In genomic region chr10:121316361-121316760, GRCm38 (mm10) we compare ENCODE assay signal across 19 mouse cellular contexts. TPM values are rescaled to one million over a fixed set of nuclear protein-coding genes. Genes with fewer than 3 reads are reported as not detected.
DNase-seq lines count a peak whose midpoint lies in the region; ATAC-seq and TF ChIP-seq lines count a peak whose summit lies in the region.
"Had no signal": no experiment of that assay in that cellular context is flagged by ENCODE, and none has a peak within 500 bp of the region (broad histone marks: within the 10 kb centered on the region; RNA-seq: fewer than 3 reads in every experiment).

No protein-coding gene starts in this region.

- peak; percentile 20; the same call in 1 of the 2 replicates for ATAC-seq in lung, postnatal 0 days
- peak; percentile 88 for ATAC-seq in activated CD4-positive, CD25-positive, alpha-beta regulatory T cell, adult 4 months
- ATAC-seq in intestine, embryonic 16.5 days = no peak
- ATAC-seq: forebrain, postnatal 0 days; hindbrain, postnatal 0 days had no signal

- no peaks in the 10 kb centered on the region; the same call in 1 of the 2 replicates for H3K4me1 ChIP-seq in lung, postnatal 0 days (ENCODE audit: insufficient read depth, low read depth, low read length)
- no peaks in the 10 kb centered on the region for H3K4me1 ChIP-seq in kidney, adult 2 months (ENCODE audit: control insufficient read depth, insufficient read depth, low read length)
- no peaks in the 10 kb centered on the region for H3K4me1 ChIP-seq in intestine, embryonic 16.5 days (ENCODE audit: control insufficient read depth, insufficient read depth, low read length)

- TF ChIP-seq CTCF in lung, postnatal 0 days (IDR thresholded peaks at IDR 0.05) = no peak
- no peak for TF ChIP-seq CTCF in kidney, adult 2 months (conservative IDR thresholded peaks at IDR 0.05; ENCODE audit: insufficient read depth, insufficient read length, low read depth, low read length)

- H3K27ac ChIP-seq in lung, postnatal 0 days (ENCODE audit: low read length) = peak overlapping the region; percentile 8; the same call in 1 of the 2 replicates
- no peak overlapping the region for H3K27ac ChIP-seq in kidney, adult 2 months (ENCODE audit: insufficient read depth, low read depth, low read length)
- no peak overlapping the region for H3K27ac ChIP-seq in intestine, embryonic 16.5 days (ENCODE audit: low read length)
- H3K27ac ChIP-seq: limb, embryonic 15.5 days had no signal

- 65% methylated on average over 10 of the region's 10 CpGs for WGBS in lung, postnatal 0 days
- WGBS in kidney, adult 2 months = 70% methylated on average over 10 of the region's 10 CpGs
- 78% methylated on average over 10 of the region's 10 CpGs for WGBS in intestine, embryonic 16.5 days

- no peak overlapping the region for H3K4me3 ChIP-seq in lung, postnatal 0 days (ENCODE audit: low read depth, low read length)
- H3K4me3 ChIP-seq in kidney, adult 2 months (ENCODE audit: insufficient read depth, low read depth, low read length) = no peak overlapping the region
- H3K4me3 ChIP-seq in intestine, embryonic 16.5 days (ENCODE audit: low read length) = no peak overlapping the region
- H3K4me3 ChIP-seq: limb, embryonic 15.5 days; midbrain, embryonic 12.5 days had no signal

- TF ChIP-seq EP300 in lung, postnatal 0 days (IDR thresholded peaks at IDR 0.05) = peak; percentile 64; the same call in 1 of the 2 replicates

- H3K27me3 ChIP-seq in lung, postnatal 0 days (replicated peaks; ENCODE audit: insufficient read depth, low read length) = 0 out of 2 replicates have a peak, but pooled peaks cover 3% of the 10 kb centered on the region
- no peaks in the 10 kb centered on the region; the same call in 1 of the 2 replicates for H3K27me3 ChIP-seq in kidney, adult 2 months (replicated peaks; ENCODE audit: control insufficient read depth, insufficient read depth, low read length)
- peaks cover 8% of the 10 kb centered on the region; the same call in 1 of the 2 replicates for H3K27me3 ChIP-seq in intestine, embryonic 16.5 days (replicated peaks; ENCODE audit: control insufficient read depth, insufficient read depth, low read length)

- peak; percentile 78 for DNase-seq in heart, adult 11 months
- DNase-seq in heart, postnatal 25 days (ENCODE audit: low spot score) = no peak
- peak; percentile 62 for DNase-seq in lung, postnatal 0 days (ENCODE audit: low spot score)
- DNase-seq in lung, adult 18-20 months = no peak
- DNase-seq in naive thymus-derived CD4-positive, alpha-beta T cell, adult 2 months (ENCODE audit: low read depth) = peak; percentile 91
- no peak for DNase-seq in kidney, adult 2 months
- DNase-seq: adrenal gland, postnatal 10 days; cerebellum, adult 8-10 months; forebrain, postnatal 0 days; gastrocnemius, postnatal 10 days; heart, postnatal 4 days; lung, postnatal 10 days had no signal

- no peaks in the 10 kb centered on the region for H3K36me3 ChIP-seq in lung, postnatal 0 days (ENCODE audit: insufficient read depth, low read length)
- no peaks in the 10 kb centered on the region for H3K36me3 ChIP-seq in kidney, adult 2 months (ENCODE audit: control insufficient read depth, insufficient read depth, low read length)
- H3K36me3 ChIP-seq in intestine, embryonic 16.5 days (ENCODE audit: control insufficient read depth, insufficient read depth, low read length) = no peaks in the 10 kb centered on the region
- H3K36me3 ChIP-seq: embryonic facial prominence, embryonic 13.5 days; limb, embryonic 15.5 days; midbrain, embryonic 12.5 days had no signal

- no peaks in the 10 kb centered on the region for H3K9me3 ChIP-seq in lung, postnatal 0 days (ENCODE audit: low read length)
- no peaks in the 10 kb centered on the region for H3K9me3 ChIP-seq in intestine, embryonic 16.5 days (ENCODE audit: control insufficient read depth, low read length)
- H3K9me3 ChIP-seq: embryonic facial prominence, embryonic 13.5 days; limb, embryonic 15.5 days had no signal

- intact Hi-C loops in heart, postnatal 25 days (cut with DNase I) = no loop called here

- H3K4me2 ChIP-seq in lung, postnatal 0 days (replicated peaks; ENCODE audit: low read depth, low read length) = no peak overlapping the region
- H3K4me2 ChIP-seq in intestine, embryonic 16.5 days (ENCODE audit: low read depth, low read length) = no peak overlapping the region
- H3K4me2 ChIP-seq: limb, embryonic 15.5 days had no signal

- TF ChIP-seq POLR2A in kidney, adult 2 months (IDR thresholded peaks at IDR 0.05; ENCODE audit: low read depth, low read length) = no peak

- H3K9ac ChIP-seq in lung, postnatal 0 days (replicated peaks; ENCODE audit: low read depth) = no peak overlapping the region
- H3K9ac ChIP-seq in intestine, embryonic 16.5 days (ENCODE audit: low read depth, low read length) = no peak overlapping the region
- H3K9ac ChIP-seq: forebrain, postnatal 0 days; limb, embryonic 15.5 days had no signal

RNA-seq across cellular contexts. Expression of gene Tbc1d30, which starts 34.7 kb away (rescaled TPM):
- 1 to 10 TPM; 2.0 to 3.0 TPM for total RNA-seq in heart, postnatal 25 days (2021)
- 4.2 and 4.4 TPM in 2 replicates for polyA plus RNA-seq in lung, postnatal 0 days (2015; fragmentation: Nextera tagmentation; extraction: Ambion mirVana)
- 1 to 10 TPM; 5.0 to 5.7 TPM for polyA plus RNA-seq in activated CD4-positive, CD25-positive, alpha-beta regulatory T cell, adult 4 months (2017; shearing (Covaris generic))
- 1.0 and 1.2 TPM in 2 replicates for polyA plus RNA-seq in kidney, adult 2 months (2012; rRNA removed)
- polyA plus RNA-seq in intestine, embryonic 16.5 days (2015; fragmentation: Nextera tagmentation; extraction: Ambion mirVana) = 3.5 and 4.3 TPM in 2 replicates
- polyA plus RNA-seq: C2C12 had no signal

RNA-seq across cellular contexts. Expression of gene Gns, which starts 48.5 kb away (rescaled TPM):
- total RNA-seq in heart, postnatal 25 days (2021) = 10 to 100 TPM; 67.8 to 72.4 TPM
- polyA plus RNA-seq in lung, postnatal 0 days (2015; fragmentation: Nextera tagmentation; extraction: Ambion mirVana) = 40.8 and 41.4 TPM in 2 replicates
- polyA plus RNA-seq in activated CD4-positive, CD25-positive, alpha-beta regulatory T cell, adult 4 months (2017; shearing (Covaris generic)) = 1 to 10 TPM; 7.2 to 9.1 TPM
- 128 and 160 TPM in 2 replicates for polyA plus RNA-seq in kidney, adult 2 months (2012; rRNA removed)
- 43.3 and 50.4 TPM in 2 replicates for polyA plus RNA-seq in intestine, embryonic 16.5 days (2015; fragmentation: Nextera tagmentation; extraction: Ambion mirVana)

Comparison
In these comparisons a context has a peak if more than half of its experiments do, and no peak if none do; other contexts are left out.
1. DNase-seq: peak in heart, adult 11 months (single experiment), lung, postnatal 0 days (single experiment) and naive thymus-derived CD4-positive, alpha-beta T cell, adult 2 months (single experiment); none in heart, postnatal 25 days (single experiment), lung, adult 18-20 months (0 of 2) and kidney, adult 2 months (single experiment).